Mouse (Mus musculus) cerebellum, adult 11 months (tissue): ENCODE measurements around the gene Cela1.

Experiments used
- DNase-seq: peaks from one replicate; pipeline ENCODE4 v3.0.0; 2022

Cela1 gene

DNA sequence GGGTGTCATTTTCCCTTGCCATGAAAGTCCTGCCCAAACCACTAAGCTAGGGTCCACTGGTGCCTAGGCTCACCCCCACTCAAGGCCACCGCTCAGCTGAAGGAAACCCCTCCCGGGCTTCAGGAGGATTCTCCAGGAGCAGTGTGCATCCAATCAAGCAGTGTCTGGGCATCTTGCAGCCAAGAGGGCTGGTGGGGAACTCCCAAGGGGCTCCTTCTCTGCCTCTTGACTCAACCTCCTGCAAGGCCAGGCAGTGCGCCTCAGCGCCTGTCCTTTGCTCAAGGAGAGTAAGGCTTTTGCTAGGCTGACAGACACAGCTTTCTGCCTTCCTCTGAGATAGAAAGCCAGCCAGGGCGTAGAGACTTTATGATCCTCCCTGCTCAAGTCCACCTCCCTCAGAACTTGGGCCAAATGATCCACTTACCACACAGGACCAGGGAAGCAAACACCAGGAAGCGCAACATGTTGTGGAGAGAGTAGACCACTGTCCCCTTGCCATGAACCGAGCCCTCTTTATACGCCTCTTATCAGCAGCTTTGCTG, at the start of gene Cela1:
Gene Cela1, minus strand, starts transcription at position 492 of the 542 bp plus-strand sequence.
- no peak for DNase-seq

DNA sequence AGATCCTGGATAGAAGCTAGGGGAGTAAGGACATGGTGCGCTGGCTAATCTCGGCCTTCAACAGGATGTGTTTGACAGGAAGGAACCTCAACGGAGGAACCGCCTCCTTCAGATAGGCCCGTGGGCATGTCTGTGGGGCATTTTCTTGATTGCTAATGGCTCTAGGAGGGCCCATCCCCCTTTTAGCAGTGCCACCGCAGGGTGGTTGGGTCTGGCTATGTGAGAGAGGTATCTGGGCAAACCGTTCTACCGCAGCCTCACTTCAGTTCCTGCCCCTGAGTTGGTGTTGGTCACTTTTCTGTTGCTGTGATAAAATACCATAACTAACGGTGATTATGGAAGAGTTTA, 48.2 kb upstream of the Cela1 start:
- DNase-seq, result no peak

DNA sequence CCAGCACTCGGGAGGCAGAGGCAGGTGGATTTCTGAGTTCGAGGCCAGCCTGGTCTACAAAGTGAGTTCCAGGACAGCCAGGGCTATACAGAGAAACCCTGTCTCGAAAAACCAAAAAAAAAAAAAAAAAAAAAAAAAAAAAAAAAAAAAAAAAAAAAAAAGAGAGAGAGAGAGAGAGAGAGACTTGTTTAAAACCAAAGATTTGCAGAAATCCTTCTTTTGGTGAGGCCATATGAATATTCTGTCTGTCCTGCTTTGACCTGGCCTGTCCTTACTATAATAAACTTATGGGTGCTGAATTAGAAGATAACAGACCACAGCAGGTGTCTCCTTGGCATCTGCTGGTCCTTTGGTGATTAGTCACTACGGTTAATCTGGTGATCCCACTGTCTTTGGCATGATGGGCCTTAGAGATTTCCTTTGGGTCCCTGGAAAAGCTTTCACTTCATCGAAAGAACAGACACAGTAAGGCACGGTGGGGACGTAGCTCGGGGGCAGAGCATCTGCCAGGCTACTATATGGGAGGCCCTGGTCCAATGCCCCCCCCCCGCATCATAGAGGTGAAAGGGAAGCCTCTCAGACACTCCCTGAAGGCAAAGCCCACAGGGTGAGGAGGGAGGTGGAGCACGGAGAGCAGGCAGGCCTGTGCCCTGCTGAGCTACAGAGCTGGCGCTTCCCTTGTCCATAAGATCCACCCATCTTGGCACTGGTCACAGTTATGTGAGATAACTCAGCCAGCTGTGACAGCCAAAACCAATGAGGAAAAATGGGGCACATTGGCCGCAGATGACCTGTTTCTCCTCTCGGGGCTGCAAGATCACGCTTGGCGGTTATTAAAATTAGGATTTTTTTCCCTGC, 47.6 kb upstream of the Cela1 start:
- no peak for DNase-seq

- no peak for DNase-seq
These were observed 44.9 kb upstream of the Cela1 start for GRCm38 (mm10) chr15:100732580-100732979.

DNA sequence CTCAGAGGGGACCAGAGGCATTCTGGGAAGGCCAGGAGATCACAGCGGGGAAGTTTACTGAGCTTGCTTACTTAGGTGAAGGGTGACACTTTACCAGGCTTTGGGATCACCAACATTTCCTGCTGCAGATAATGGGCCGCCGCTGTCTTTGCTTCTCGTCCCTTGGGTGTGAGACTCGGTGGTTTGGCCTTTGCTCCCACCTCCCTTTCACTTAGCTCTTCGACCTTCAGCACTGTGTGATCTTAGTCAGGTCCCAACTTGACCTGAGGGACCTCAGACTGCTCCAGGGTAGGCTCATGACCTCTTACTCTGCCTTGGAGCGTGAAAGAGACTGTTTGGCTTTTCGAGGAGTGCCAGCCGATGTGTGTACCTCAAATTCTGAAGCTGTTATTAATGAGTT, 43.4 kb upstream of the Cela1 start:
- no peak for DNase-seq

DNA sequence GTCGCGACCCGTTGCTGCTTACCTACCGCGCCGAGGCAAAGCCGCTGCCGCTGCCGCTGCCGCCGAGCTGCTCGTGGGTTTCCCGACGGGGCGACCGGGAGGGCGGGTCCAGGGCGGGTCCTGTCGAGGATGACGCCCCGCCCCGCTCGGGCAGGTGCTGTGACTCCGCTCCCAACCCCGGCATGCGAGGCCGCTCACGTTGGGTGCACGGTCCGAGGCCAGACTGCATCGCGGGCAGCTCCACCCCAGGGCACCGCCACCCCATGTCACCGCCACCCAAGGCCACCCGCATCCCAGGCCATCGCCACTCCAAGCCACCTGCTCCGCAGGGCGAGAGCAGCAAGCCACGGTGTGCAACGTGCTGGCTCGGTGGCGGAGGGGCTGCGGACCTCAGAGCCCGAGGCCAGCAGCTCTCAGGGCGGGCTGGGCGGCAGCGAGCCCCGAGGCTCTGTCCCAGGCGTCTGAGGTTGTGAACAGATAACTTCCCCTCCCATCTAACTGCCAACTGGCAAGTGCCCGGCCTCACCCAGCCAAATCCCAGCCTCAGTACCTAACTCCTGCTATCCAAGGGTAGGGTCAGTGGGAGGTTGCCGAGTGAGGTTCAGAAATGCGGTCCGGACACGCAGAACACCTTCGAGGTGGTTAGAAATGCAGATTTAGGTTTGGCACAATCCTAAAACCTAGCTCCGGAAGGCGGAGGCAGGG, 41.7 kb upstream of the Cela1 start, which contains the start of gene Galnt6:
Gene Galnt6, minus strand, starts transcription at position 96 of the 705 bp plus-strand sequence.
- DNase-seq, result no peak

DNA sequence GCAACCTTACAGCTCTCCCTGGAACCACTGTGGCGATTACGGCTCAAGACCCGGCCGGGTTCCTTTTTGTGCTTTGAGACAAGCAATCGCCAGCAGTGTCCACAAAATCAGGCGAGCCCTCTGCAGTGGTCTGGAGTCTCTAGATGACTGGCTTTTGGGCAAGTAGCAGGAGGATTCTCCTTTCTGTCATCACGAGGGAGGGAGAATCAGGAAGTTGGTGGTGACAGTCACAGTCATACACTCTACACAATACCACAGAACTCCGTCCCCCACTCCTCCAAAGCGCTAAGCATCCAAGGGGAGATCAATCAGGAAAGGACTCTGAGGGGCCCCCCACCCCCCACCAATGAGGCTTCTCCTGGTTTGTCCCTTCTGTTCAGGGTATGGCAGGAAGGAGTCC, 40.9 kb upstream of the Cela1 start:
- no peak for DNase-seq

GRCm38 (mm10) chr15:100727834-100728233, 40.1 kb upstream of the Cela1 start:
- DNase-seq, result no peak

- no peak for DNase-seq
These were observed 39.0 kb upstream of the Cela1 start for GRCm38 (mm10) chr15:100726721-100727120.

GRCm38 (mm10) chr15:100723505-100723904, 35.8 kb upstream of the Cela1 start:
- no peak for DNase-seq

GRCm38 (mm10) chr15:100722564-100722963, 34.8 kb upstream of the Cela1 start:
- no peak for DNase-seq

GRCm38 (mm10) chr15:100722026-100722425, 34.3 kb upstream of the Cela1 start:
- no peak for DNase-seq

- DNase-seq, result no peak
These were observed 33.7 kb upstream of the Cela1 start for GRCm38 (mm10) chr15:100721445-100721844.

- DNase-seq, result no peak
These were observed 32.3 kb upstream of the Cela1 start for GRCm38 (mm10) chr15:100720066-100720465.

GRCm38 (mm10) chr15:100719217-100719616, 31.5 kb upstream of the Cela1 start:
- no peak for DNase-seq

GRCm38 (mm10) chr15:100718572-100718971, 30.9 kb upstream of the Cela1 start:
- DNase-seq, result no peak

GRCm38 (mm10) chr15:100717933-100718332, 30.2 kb upstream of the Cela1 start:
- no peak for DNase-seq

- DNase-seq, result no peak
These were observed 27.8 kb upstream of the Cela1 start for GRCm38 (mm10) chr15:100715399-100715993.

DNA sequence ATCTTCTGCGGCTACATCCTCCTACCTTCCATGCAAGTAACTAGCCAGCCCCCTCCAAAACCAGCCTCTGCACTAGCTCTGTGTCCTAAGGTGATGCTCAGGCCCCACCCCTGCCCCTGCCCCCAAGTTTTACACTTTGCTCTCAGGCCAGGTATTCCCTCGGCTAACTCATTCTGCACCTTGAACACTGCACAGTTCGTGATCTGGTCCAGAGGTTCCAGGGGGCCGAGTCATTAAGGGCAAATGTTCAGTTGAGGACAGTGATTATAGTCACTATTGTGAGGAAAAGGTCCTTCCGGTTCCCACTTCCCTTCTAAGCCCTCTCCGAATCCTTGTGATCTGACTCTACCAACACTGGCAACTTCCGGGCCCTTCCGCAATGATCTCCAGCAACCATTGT, 26.7 kb upstream of the Cela1 start:
- DNase-seq, result no peak

DNA sequence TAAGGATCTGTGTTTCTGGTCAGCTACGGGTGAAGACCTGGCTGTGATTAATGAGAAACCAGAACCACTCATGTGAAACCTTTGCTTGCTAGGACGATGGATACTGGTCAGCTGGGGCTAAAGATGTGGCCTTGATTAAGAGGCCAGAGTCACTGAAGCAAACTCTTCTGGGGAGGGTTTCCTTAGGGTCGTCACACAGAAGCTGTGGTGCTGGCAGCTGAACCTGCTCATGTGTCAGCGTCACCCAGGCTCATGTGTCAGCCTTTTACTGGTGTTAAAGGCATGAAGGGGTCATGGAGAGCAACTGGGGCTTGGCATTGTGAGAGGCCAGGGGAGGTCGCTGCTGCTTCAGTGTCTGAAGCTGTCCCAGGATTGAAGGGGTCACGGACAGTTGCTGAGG, 23.1 kb upstream of the Cela1 start:
- no peak for DNase-seq

GRCm38 (mm10) chr15:100708433-100709078, 20.8 kb upstream of the Cela1 start:
- DNase-seq, result no peak

GRCm38 (mm10) chr15:100706226-100706625, 18.5 kb upstream of the Cela1 start:
- no peak for DNase-seq

- DNase-seq, result no peak
These were observed 17.7 kb upstream of the Cela1 start for GRCm38 (mm10) chr15:100705376-100705775.
